In genomic region chr5:115491076-115491475, GRCm38 (mm10) we compare ENCODE assay signal across 8 mouse cellular contexts. TPM values are rescaled to one million over a fixed set of nuclear protein-coding genes. Genes with fewer than 3 reads are reported as not detected.
DNase-seq lines count a peak whose midpoint lies in the region; ATAC-seq and TF ChIP-seq lines count a peak whose summit lies in the region.
"Had no signal": no experiment of that assay in that cellular context is flagged by ENCODE, and none has a peak within 500 bp of the region (broad histone marks: within the 10 kb centered on the region; RNA-seq: fewer than 3 reads in every experiment).

No protein-coding gene starts in this region.

- no peak for TF ChIP-seq CTCF in ES-Bruce4 (IDR thresholded peaks at IDR 0.05; ENCODE audit: low read depth, low read length)
- TF ChIP-seq CTCF in liver, postnatal 0 days (IDR thresholded peaks at IDR 0.05; ENCODE audit: low read depth): 0 out of 2 replicates have a peak, but pooled peaks have one; percentile 12

- peak; percentile 22 for DNase-seq in kidney, adult 9 months
- DNase-seq in kidney, adult 18-20 months: no peak
- peak; percentile 28 for DNase-seq in ZHBTc4 (ENCODE audit: low read depth, low spot score)
- no peak for DNase-seq in liver, postnatal 0 days
- DNase-seq in urinary bladder, postnatal 4 days (ENCODE audit: low spot score in 2 of 2): no peak

- H3K4me3 ChIP-seq in ES-Bruce4 (ENCODE audit: low read depth, low read length): no peak overlapping the region
- no peak overlapping the region for H3K4me3 ChIP-seq in liver, postnatal 0 days (ENCODE audit: low read depth, low read length)

- peak overlapping the region; percentile 77 for H3K4me2 ChIP-seq in liver, postnatal 0 days (ENCODE audit: low read depth, low read length)

- no peak for TF ChIP-seq POLR2A in ES-Bruce4 (IDR thresholded peaks at IDR 0.05; ENCODE audit: insufficient read depth, low read length)

- 30% methylated on average over 5 of the region's 5 CpGs for WGBS in liver, postnatal 0 days (ENCODE audit: insufficient replicate concordance)

- ATAC-seq in liver, postnatal 0 days: no peak
- ATAC-seq in inflammation-experienced regulatory T-cells, adult 6 months: no peak

- H3K27ac ChIP-seq in ES-Bruce4 (ENCODE audit: insufficient read depth, low read length): peak overlapping the region; percentile 56
- peak overlapping the region; percentile 100 for H3K27ac ChIP-seq in liver, postnatal 0 days (ENCODE audit: low read depth)

- H3K4me1 ChIP-seq in ES-Bruce4 (ENCODE audit: control insufficient read depth, insufficient read depth, low read length): peaks cover 4% of the 10 kb centered on the region
- H3K4me1 ChIP-seq in liver, postnatal 0 days (ENCODE audit: insufficient read depth): peaks cover 25% of the 10 kb centered on the region

- no peaks in the 10 kb centered on the region for H3K36me3 ChIP-seq in ES-Bruce4 (ENCODE audit: control insufficient read depth, insufficient read depth, low read length, poor library complexity, severe bottlenecking)
- H3K36me3 ChIP-seq in liver, postnatal 0 days (replicated peaks; ENCODE audit: insufficient read depth, low read length): no peaks in the 10 kb centered on the region

- no peak for TF ChIP-seq EP300 in ES-Bruce4 (IDR thresholded peaks at IDR 0.05; ENCODE audit: insufficient read depth, low read depth, low read length)
- no peak for TF ChIP-seq EP300 in liver, postnatal 0 days (IDR thresholded peaks at IDR 0.05; ENCODE audit: low read depth)

- no peaks in the 10 kb centered on the region for H3K9me3 ChIP-seq in ES-Bruce4 (replicated peaks; ENCODE audit: control insufficient read depth, insufficient read depth, low read length, poor library complexity, severe bottlenecking)
- H3K9me3 ChIP-seq in liver, postnatal 0 days (ENCODE audit: low read length): no peaks in the 10 kb centered on the region

- H3K9ac ChIP-seq in ES-Bruce4 (ENCODE audit: low read depth, poor library complexity, severe bottlenecking): no peak overlapping the region; the same call in 1 of the 2 replicates
- peak overlapping the region; percentile 42 for H3K9ac ChIP-seq in liver, postnatal 0 days (replicated peaks)

- no peaks in the 10 kb centered on the region for H3K27me3 ChIP-seq in ES-Bruce4 (ENCODE audit: control insufficient read depth, insufficient read depth, low read length, poor library complexity, severe bottlenecking)
- H3K27me3 ChIP-seq in liver, postnatal 0 days (ENCODE audit: insufficient read depth, low read length): no peaks in the 10 kb centered on the region

RNA-seq across cellular contexts. Expression of gene Sirt4, which starts 6.6 kb away (rescaled TPM):
- polyA plus RNA-seq in ES-Bruce4 (2011; ENCODE audit: insufficient read depth, insufficient read length, low read depth, missing spikeins): 22.2 and 28.3 TPM in 2 replicates
- 3.5 and 3.9 TPM in 2 replicates for polyA plus RNA-seq in liver, postnatal 0 days (2015; fragmentation: Nextera tagmentation; extraction: Ambion mirVana)
- polyA plus RNA-seq in inflammation-experienced regulatory T-cells, adult 6 months (2017; shearing (Covaris generic)): 10 to 100 TPM; 12.0 to 18.5 (median 14.8) TPM

RNA-seq across cellular contexts. Expression of gene Pxn, which starts 15.4 kb away (rescaled TPM):
- 35.1 and 38.1 TPM in 2 replicates for polyA plus RNA-seq in ES-Bruce4 (2011; ENCODE audit: insufficient read depth, insufficient read length, low read depth, missing spikeins)
- 14.9 and 16.3 TPM in 2 replicates for polyA plus RNA-seq in liver, postnatal 0 days (2015; fragmentation: Nextera tagmentation; extraction: Ambion mirVana)
- polyA plus RNA-seq in inflammation-experienced regulatory T-cells, adult 6 months (2017; shearing (Covaris generic)): 10 to 100 TPM; 13.7 to 22.1 (median 16.7) TPM

RNA-seq across cellular contexts. Expression of gene Pla2g1b, which starts 25.0 kb away (rescaled TPM):
- polyA plus RNA-seq in ES-Bruce4 (2011; ENCODE audit: insufficient read depth, insufficient read length, low read depth, missing spikeins): 55.4 and 63.2 TPM in 2 replicates
- not detected in 2 replicates for polyA plus RNA-seq in liver, postnatal 0 days (2015; fragmentation: Nextera tagmentation; extraction: Ambion mirVana)
- not detected for polyA plus RNA-seq in inflammation-experienced regulatory T-cells, adult 6 months (2017; shearing (Covaris generic))
- polyA plus RNA-seq: embryonic facial prominence, embryonic 11.5 days had no signal

Comparison
In these comparisons a context has a peak if more than half of its experiments do, and no peak if none do; other contexts are left out.
1. DNase-seq: peak in kidney, adult 9 months (single experiment) and ZHBTc4 (single experiment); none in kidney, adult 18-20 months (single experiment), liver, postnatal 0 days (single experiment) and urinary bladder, postnatal 4 days (0 of 2).
2. RNA of gene Pla2g1b, which starts 25.0 kb away (polyA plus RNA-seq): 55.4 to 63.2 TPM in ES-Bruce4; not detected in liver, postnatal 0 days and not detected in inflammation-experienced regulatory T-cells, adult 6 months; every median in the first group is over 10 times any median in the second.